Mouse (Mus musculus) left cerebral cortex, adult 18-20 months (tissue): ENCODE measurements at regions not wholly inside any gene's neighbourhood (a gene's known extent, or its start where the extent isn't known, plus 50 kb on each side); places are given as distances from the start of the nearest gene placed in this dataset.

Experiments
- DNase-seq, 2 experiments: peaks; one replicate each; pipeline ENCODE4 v3.0.0; 2021 to 2022; ENCODE audit warnings: low spot score in 2 of 2, mixed read lengths in 1 of 2
- microRNA-seq, 2 experiments: library from miRNA; unstranded; fragments of <30 nt; microRNA quantifications; one replicate each; pipeline ENCODE4 v1.2.0; 2021

DNA sequence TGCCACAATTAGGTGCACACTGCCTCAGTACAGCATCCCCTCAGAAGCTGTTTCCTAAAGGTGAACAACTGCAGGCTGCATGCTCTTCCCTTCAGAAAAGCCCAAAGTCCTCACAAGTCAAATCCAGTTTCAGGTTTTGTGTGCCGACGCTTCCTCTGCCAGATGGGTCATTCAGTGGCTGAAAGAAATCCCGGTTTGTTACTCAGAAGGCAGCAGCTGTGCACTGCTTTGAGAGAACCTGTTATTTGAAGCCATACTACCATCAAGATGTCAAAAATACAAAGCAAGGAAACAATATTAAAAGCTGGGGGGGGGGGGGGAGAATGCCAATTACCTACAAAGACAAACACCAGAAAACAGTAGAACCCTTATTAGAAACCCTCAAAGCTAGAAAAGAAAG lies 678.7 kb downstream of the Utrn start:
- DNase-seq = no peak

DNA sequence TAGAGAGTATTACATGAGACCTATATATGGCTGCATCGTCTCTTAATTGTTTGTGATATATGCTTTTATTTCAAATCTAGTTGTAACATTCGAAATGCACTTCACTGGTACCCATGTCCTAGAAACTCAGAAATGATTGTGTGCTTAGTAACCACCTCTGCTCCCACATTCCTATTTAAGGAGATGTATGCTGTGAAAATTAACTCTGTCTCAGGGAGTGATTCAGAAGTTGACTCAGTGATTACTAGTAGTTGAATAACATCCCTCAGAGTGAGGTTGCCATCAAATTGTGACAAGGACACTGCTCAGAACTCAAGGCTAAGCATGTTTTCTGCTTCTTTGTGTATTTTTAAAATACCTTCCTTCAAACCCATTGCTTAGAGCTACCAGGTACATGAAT lies 661.9 kb downstream of the Utrn start:
- no peak for DNase-seq

DNA sequence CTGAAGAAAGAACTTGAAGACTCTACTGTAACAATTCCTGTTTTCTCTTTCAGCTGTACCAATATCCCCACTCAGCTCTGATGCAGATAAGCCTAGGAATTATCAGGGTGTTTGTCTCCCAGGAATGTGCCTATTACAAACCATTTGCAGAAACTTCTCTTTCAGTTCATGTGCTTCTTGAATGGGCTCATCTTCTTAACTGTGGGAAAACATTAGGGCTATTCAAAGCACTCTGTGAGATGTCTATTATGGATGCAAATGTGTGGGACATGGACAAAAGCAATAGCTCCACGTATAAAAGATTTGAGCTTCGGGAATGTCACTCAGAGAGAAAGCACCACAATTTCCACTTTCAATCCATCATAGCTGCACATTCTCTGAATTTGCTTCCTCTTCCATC lies 659.0 kb downstream of the Utrn start:
- DNase-seq = no peak

DNA sequence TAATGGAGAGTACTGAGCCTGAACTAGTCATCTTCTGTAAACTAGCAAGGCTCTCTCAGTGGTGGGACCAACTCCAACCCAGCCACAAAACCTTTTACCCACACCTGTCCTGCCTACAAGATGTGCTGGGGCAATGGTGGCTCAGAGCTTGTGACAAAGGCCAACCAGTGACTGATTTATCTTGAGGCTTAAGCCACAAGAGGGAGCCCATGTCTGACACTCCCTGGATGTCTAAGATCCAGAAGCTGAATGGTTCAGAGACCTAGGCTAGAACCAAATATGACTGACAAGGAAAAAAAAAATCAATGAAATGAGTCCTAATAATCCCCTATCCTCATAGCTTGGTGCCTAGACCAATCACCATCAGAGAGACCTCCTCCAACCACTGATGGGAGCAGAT lies 650.3 kb downstream of the Utrn start:
- DNase-seq = peak; percentile 12 to 15

DNA sequence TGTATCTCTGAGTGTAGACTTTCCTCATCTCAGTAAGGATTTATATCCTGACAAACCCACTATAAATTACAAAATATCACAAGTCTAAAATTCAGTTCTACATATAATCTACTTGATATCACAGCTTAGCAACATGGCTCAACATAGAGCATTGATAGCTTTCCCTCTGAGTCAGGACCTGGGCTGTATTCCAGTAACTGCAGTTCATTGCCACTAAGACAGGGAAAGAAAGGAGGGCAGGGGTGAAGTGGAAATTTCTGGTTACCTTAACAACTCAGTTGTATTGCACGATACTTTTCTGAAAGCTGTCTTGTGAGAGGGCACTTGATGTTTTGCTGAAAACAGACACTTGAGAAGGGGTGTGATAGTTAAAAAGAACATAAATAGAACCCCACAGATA lies 635.0 kb downstream of the Utrn start:
- no peak for DNase-seq

DNA sequence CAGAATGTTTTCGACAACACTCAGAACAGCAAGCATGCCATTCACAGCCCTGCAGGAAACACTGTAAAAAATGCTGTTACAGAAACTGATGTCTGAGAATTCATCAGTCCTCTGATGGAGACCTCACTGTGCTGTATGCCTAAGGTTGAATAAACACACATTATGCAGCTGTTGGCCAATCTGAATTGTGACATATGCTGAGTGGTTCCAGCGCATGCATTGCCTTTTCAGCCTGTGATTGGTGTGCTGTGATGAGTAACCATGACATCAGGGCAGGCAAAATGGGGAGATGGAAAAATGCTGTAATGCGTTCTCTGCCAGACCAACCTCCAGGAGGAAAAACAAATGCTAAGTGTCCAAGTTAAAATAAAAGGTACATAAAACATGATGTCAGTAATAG lies 620.3 kb downstream of the Utrn start:
- peak in 1 of 2 experiments; percentile 16 for DNase-seq

DNA sequence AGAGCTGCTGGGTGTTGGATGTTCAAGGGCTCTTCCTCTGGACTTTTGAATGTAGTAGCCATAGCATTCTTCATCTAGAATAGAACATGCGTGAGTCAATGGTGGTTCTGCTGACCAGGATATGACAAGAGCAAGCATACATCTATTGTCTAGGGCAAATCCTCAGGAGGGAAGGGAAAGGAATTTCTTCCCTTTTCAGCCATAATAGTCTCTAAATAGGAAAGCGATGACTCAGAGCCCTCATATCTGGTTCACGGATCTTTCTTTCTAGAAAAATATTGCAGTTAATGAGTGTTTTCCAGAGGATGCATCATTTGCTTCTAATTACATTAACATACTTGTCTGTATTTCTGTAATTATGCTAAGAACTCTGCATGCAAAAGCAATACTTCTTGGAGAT lies 615.9 kb downstream of the Utrn start:
- no peak for DNase-seq

DNA sequence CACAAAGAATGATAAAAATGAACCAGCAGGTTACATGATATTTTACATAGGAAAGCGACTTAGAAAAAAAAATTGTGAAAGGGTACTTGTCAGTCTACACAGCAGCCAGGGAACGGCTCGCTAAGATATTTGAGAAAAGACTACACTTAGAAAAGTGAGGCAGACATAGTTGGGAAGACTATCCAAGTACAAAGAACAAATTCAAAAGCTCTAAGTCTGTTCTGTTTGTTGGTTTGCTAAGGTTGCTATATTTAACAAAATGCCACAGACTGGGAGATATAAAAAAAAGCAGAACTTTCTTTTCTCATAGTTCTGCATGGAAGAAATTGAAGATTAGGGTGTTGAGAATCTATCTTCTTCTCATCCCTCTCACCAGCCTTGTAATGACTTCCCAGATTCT lies 583.5 kb downstream of the Utrn start:
- DNase-seq = no peak

DNA sequence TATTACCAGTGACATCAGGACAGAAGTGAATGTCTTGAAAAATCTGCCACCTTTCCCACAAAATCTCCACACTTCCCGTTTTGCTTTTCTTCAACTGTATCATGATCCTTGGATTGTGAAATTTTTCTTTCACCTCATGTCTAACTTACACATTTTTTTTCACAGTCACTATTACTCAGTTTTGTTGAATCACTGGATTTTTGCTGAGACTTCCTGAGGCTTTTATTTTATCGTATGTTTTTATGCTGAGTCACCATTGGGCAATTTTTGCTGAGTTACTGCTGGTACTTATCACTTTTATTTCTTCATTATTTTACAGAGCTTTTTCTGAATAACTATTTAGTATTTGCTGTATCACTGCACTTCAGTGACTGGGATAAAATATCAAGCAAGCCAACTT lies 570.3 kb downstream of the Utrn start:
- DNase-seq = no peak

DNA sequence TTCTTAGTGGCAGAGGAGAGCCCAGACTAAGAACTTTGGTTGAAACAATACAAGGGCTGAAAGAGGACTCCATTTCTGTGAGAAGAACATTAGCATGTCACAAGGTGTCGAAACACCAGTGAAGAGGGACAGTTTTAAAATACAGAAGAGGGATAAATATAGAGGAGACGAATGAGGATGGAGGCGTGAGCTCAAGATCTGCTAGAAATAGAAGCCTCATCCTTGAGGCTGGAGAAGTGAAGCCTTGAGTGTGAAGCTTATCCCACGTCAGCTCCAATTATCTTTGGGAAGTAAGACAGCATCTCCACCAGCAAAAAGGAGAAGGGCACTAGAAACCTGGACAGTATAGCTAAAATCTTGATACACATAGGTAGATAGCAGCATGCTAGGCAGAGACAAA lies 566.8 kb downstream of the Utrn start:
- peak; percentile 2 to 22 for DNase-seq

DNA sequence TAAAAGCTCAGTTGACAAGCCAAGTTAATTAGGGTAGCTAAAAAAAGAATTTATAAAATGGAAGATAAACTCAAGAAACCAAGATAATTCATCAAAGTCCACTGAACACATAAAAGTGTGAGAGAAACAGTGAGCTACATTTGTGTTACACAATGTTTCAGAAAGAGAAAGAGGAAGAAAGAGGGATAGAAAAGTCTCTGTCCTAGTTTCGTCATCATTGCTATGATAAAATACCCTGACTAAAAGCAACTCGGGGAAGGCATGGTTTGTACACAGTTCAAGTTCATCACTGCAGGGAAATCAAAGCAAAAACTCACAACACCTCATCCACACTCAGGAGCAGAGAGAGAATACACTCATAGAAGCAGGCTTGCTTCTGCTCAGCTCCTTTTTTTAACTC lies 548.9 kb downstream of the Utrn start:
- DNase-seq = no peak

Small RNA genes lying in the stretch of these regions (microRNA-seq; reads per million reads assigned to microRNA genes)
- 0 reads per million in 2 experiments for gene Gm22194
